Mouse (Mus musculus) large intestine, adult 2 months (tissue): ENCODE results near the gene Akap7. TPM values are rescaled to one million over a fixed set of nuclear protein-coding genes. Genes with fewer than 3 reads are reported as not detected.

Experiments
- DNase-seq: peaks from one replicate; pipeline ENCODE4 v3.0.0-alpha.2; 2012; ENCODE audit warnings: low read depth, low spot score
- WGBS: fragments of 180-500 bp; shearing (Covaris S2); methylation state at CpG from one replicate; pipeline ENCODE4 v1.1.7; 2018; 5-methylcytosine and 5-hydroxymethylcytosine counted together
- polyA plus RNA-seq: library from polyadenylated mRNA; depleted of rRNA; stranded (reverse); fragments of >200 nt; gene quantifications from 2 replicates; pipeline ENCODE4 v1.2.3, GENCODE M21; 2012

Akap7 gene
- polyA plus RNA-seq, 1 experiment = 10.4 TPM

- 42% methylated on average over 18 of the region's 18 CpGs for WGBS
- peak; percentile 25 for DNase-seq
These were observed 39.0 kb downstream of the Akap7 start for GRCm38 (mm10) chr10:25268476-25269351.

GRCm38 (mm10) chr10:25261176-25261575 is 46.5 kb downstream of the Akap7 start:
- no peak for DNase-seq
- 85% methylated on average over 6 of the region's 6 CpGs for WGBS

DNA sequence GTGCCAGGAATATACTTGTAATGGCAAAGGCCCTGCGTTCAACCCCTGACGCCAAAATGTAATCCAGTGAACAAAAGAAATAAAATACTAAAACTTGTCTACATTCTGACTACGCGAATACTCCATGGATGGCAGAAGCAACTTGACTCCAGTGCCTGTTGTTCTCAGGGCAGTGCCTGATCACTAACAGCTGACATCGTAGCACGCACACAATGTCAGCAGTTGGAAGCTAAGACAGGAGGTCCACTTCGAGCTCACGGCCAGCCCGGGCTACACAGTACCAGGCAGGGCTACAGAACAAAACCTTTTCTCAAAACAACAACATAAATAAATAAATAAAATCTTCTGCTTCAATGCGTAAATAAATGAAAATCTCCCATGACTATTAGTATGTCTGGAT is 46.9 kb downstream of the Akap7 start:
- 95% methylated on average over 10 of the region's 10 CpGs for WGBS
- no peak for DNase-seq

GRCm38 (mm10) chr10:25258171-25258570 is 49.5 kb downstream of the Akap7 start:
- no peak for DNase-seq
- 80% methylated on average over 6 of the region's 6 CpGs for WGBS

- 72% methylated on average over 5 of the region's 5 CpGs for WGBS
These were observed 50.2 kb downstream of the Akap7 start for GRCm38 (mm10) chr10:25257466-25257865.

DNA sequence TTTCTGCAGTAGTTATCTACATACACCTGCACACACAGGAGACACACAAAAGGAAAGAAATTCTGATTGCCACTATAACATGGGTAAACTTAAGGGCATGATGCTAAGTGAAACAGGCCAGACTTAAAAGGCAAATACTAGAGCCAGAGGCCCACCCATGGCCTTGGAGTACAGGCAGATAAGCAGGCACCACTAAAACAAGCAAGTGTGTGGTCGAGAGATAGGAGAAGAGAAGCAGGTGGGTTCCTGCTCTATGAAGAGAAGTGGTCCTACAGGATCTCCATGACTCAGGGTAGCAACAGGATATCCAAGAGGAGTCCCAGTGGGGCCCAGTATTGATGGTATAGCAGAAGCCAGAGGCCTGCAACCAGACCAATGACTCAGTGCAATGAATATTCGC is 54.2 kb downstream of the Akap7 start:
- 70% methylated on average over 2 of the region's 2 CpGs for WGBS
- DNase-seq = no peak

More at GRCm38 (mm10) chr10:25257466-25257865, 50.2 kb downstream of the Akap7 start:
- no peak for DNase-seq

GRCm38 (mm10) chr10:25253006-25253405 is 54.7 kb downstream of the Akap7 start:
- 89% methylated on average over 4 of the region's 4 CpGs for WGBS

GRCm38 (mm10) chr10:25250108-25250507 is 57.6 kb downstream of the Akap7 start:
- peak; percentile 13 for DNase-seq
- 51% methylated on average over 12 of the region's 12 CpGs for WGBS

More at GRCm38 (mm10) chr10:25253006-25253405, 54.7 kb downstream of the Akap7 start:
- DNase-seq = no peak

- WGBS = 63% methylated on average over 4 of the region's 4 CpGs
- DNase-seq = no peak
These were observed 61.5 kb downstream of the Akap7 start for GRCm38 (mm10) chr10:25246173-25246572.

DNA sequence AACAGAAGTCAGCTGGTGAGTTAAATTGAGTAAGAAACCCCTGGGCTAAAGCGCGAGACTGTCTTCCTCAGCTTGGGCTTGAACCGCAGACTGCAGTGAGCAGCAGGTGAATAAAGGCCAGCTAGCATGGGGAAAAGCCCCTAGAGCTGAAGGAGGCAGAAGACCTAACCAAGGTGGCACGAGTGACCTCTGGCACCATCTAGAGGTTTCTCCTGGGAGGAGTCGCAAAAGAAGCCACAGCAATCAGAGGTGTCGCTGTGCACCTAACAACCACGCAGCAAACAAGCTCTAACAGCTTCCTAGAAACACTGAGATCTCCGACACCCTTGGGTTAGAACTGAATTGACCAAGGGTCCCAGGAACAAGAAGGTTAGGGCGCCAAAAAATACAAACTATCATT is 68.5 kb downstream of the Akap7 start:
- DNase-seq = no peak
- WGBS = 44% methylated on average over 9 of the region's 9 CpGs

- WGBS = 66% methylated on average over 1 of the region's 1 CpGs
- DNase-seq = no peak
These were observed 73.6 kb downstream of the Akap7 start for GRCm38 (mm10) chr10:25234080-25234479.

GRCm38 (mm10) chr10:25232700-25233099 is 75.0 kb downstream of the Akap7 start:
- no peak for DNase-seq
- 51% methylated on average over 3 of the region's 3 CpGs for WGBS

- 69% methylated on average over 5 of the region's 5 CpGs for WGBS
These were observed 76.3 kb downstream of the Akap7 start for GRCm38 (mm10) chr10:25231358-25231757.

DNA sequence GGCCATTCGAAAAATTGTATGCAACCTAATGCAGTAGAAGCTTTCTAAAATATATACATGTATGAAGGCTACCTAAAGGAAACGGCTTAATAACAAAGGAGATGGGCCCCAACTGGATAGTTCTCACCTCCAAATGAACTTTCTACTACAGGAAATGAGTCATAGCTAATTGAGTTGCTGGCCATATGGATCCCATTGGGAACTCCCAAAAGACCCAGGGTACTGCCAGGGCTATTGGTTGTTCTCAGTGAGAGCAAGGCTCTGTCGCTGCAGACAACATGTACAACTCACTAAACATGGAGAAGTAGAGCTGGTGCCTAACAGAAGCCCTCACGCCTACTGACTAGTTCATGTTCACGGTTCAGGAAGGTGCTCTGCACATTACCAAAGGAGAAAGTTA is 83.3 kb downstream of the Akap7 start:
- DNase-seq = no peak
- WGBS = 85% methylated on average over 5 of the region's 5 CpGs

More at GRCm38 (mm10) chr10:25231358-25231757, 76.3 kb downstream of the Akap7 start:
- DNase-seq = no peak

- DNase-seq = no peak
- WGBS = 97% methylated on average over 3 of the region's 3 CpGs
These were observed 86.9 kb downstream of the Akap7 start for GRCm38 (mm10) chr10:25220754-25221153.

DNA sequence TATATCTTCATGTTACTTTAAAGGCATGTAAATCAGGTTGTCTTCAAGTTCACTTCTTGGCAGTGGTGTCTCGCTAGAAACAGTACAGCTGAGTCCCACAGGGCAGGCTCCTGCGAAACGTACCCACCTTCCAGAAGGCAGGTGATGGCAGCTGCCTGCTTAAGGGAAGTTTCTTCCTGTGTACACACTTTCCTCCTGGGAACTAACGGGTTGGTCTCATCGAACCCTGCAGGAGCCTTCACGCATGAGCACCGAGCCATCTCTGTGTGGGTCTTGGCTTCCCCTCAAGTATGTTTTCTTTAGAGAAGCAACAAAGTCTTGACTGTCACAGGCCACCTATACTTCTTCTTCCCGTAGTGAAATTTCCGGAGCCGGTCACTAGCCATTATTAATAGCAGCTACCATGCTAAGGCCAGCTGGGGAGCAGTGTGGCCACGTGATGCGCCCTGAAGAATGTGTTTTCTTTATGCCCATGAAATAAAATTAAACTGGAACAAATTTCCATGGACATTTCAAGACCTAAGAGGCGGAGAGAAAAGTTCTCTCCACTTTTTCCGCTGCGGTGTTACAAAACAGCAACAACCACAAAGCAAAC is 87.7 kb downstream of the Akap7 start:
- no peak for DNase-seq
- 85% methylated on average over 15 of the region's 15 CpGs for WGBS

- WGBS = 34% methylated on average over 7 of the region's 7 CpGs
- DNase-seq = no peak
These were observed 88.4 kb downstream of the Akap7 start for GRCm38 (mm10) chr10:25219220-25219628.

DNA sequence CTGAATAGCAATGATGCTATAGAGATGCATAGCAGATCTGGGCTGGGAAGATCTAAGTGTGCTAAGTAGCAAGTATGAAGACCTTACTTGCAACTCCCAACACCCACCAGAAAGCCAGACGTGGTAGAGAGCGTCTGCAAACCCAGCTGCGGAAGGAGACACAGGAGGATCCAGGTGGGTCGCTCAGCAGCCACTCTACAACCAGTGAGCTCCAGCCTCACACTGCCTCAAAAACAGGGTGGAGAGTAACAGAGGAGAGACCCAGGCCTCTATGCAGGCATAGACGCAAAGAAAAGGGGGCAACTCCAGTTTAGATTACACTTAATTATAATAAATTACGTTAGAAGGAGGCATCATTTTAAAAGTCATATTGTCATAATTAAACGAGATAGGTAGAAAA is 88.9 kb downstream of the Akap7 start:
- 84% methylated on average over 7 of the region's 7 CpGs for WGBS
- no peak for DNase-seq

DNA sequence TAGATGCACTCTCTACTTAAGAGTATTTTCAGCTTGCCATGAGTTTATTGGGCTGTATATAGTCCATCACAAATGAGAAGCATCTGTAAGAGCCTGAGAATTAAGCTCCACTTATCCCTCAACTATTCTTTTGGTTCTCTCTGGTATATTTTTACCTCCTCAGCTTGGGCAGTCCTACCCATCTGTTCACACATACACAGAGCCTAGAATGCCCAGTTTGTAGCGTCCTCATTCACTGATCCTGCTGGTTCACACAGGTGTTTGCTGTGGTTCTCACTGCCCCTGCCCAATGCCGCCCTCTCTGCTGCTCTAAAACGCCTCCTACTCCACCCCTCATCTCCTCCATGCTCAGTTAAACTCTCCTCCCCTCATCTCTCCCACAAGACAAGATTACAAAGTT is 91.7 kb downstream of the Akap7 start:
- WGBS = 92% methylated on average over 3 of the region's 3 CpGs
- no peak for DNase-seq

GRCm38 (mm10) chr10:25213716-25214115 is 94.0 kb downstream of the Akap7 start:
- 79% methylated on average over 4 of the region's 4 CpGs for WGBS
- no peak for DNase-seq

DNA sequence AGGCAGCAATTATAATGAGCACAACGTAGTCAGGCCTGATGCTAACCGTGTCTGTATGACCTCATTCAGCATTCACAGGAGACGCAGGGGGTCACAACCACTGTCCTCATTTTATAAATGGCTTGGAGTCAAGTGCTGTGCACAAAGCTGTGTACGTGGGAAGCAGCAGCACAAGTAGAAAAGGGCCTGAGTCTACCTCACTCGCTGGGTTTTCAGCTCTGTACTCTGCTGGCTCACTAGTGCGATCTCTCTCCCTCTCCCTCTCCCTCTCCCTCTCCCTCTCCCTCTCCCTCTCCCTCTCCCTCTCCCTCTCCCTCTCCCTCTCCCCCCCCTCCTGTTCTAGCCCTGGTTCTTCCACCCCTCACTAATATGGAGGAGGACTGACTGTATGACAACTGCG is 99.1 kb downstream of the Akap7 start:
- 88% methylated on average over 7 of the region's 7 CpGs for WGBS
- DNase-seq = no peak
